In the genomic region with DNA sequence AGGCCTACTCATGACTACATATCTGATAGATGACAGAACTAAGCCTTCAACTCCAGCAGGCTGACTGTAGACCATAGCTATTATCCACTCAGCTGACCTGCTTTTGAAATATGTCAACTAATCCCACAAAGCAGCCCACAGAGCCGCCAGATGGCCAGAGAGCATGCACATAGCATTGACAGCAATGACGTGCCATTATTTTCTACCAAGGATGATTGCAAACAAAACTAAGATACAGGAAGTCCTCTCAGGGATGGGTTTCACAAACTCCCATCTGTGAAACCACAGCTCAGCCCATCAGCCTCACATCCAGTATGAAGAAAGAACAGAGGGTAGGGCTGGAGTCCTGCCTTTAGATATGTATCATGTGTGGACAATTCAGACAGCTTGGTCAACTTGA, we compare ENCODE assay signal across 15 mouse cellular contexts. TPM values are rescaled to one million over a fixed set of nuclear protein-coding genes. Genes with fewer than 3 reads are reported as not detected.
A peak's percentile ranks its signal among the peaks of the same experiment; 100 is the strongest.
DNase-seq lines count a peak whose midpoint lies in the region; ATAC-seq lines count a peak whose summit lies in the region.
"Had no signal": no experiment of that assay in that cellular context is flagged by ENCODE, and none has a peak within 500 bp of the region (broad histone marks: within the 10 kb centered on the region; RNA-seq: fewer than 3 reads in every experiment).

No protein-coding gene starts in this region.

- peak; percentile 95 for ATAC-seq in monocyte, adult 5-6 weeks (replicated peaks; ENCODE audit: insufficient number of reproducible peaks, low FRiP score, low TSS enrichment, poor library complexity, severe bottlenecking)
- ATAC-seq in liver, embryonic 11.5 days (replicated peaks; ENCODE audit: low FRiP score), result no peak
- ATAC-seq in forebrain, embryonic 14.5 days, result no peak
- ATAC-seq: activated CD4-positive, CD25-positive, alpha-beta regulatory T cell, adult 4 months; hindbrain, postnatal 0 days had no signal

- peak; percentile 6 for DNase-seq in cerebellum, adult 9-11 months
- DNase-seq in cerebellum, adult 8-10 months, result no peak
- DNase-seq in 416B (ENCODE audit: low read depth), result peak; percentile 61
- peak; percentile 9 for DNase-seq in induced T-regulatory cell, adult 2 months (ENCODE audit: low read depth)
- DNase-seq in liver, embryonic 11.5 days (ENCODE audit: low spot score), result no peak
- no peak for DNase-seq in forebrain, embryonic 14.5 days (ENCODE audit: low spot score)
- DNase-seq in gastrocnemius, adult 18-20 months (ENCODE audit: low spot score), result no peak
- DNase-seq: adrenal gland, postnatal 36 days; heart, postnatal 14 days; thymus, postnatal 36 days had no signal

- no peaks in the 10 kb centered on the region for H3K36me3 ChIP-seq in liver, embryonic 11.5 days (ENCODE audit: control insufficient read depth, insufficient read depth, low read length)
- no peaks in the 10 kb centered on the region for H3K36me3 ChIP-seq in forebrain, embryonic 14.5 days (ENCODE audit: control insufficient read depth, insufficient read depth, low read length)
- H3K36me3 ChIP-seq: liver, embryonic 15.5 days; midbrain, embryonic 10.5 days had no signal

- no peaks in the 10 kb centered on the region for H3K27me3 ChIP-seq in liver, embryonic 11.5 days (replicated peaks; ENCODE audit: control insufficient read depth, insufficient read depth, low read length)
- H3K27me3 ChIP-seq in forebrain, embryonic 14.5 days (replicated peaks; ENCODE audit: control insufficient read depth, insufficient read depth, low read length), result no peaks in the 10 kb centered on the region
- H3K27me3 ChIP-seq: liver, embryonic 15.5 days had no signal

- H3K27ac ChIP-seq in liver, embryonic 11.5 days (ENCODE audit: low read depth, low read length), result no peak overlapping the region
- no peak overlapping the region for H3K27ac ChIP-seq in forebrain, embryonic 14.5 days (ENCODE audit: low read depth, low read length)
- H3K27ac ChIP-seq: hindbrain, postnatal 0 days; liver, embryonic 15.5 days; midbrain, embryonic 10.5 days had no signal

- no peaks in the 10 kb centered on the region for H3K9me3 ChIP-seq in liver, embryonic 11.5 days (ENCODE audit: control insufficient read depth, low read length)
- H3K9me3 ChIP-seq in forebrain, embryonic 14.5 days (replicated peaks; ENCODE audit: control insufficient read depth, low read length), result no peaks in the 10 kb centered on the region
- H3K9me3 ChIP-seq: liver, embryonic 15.5 days; midbrain, embryonic 10.5 days had no signal

- no peaks in the 10 kb centered on the region for H3K4me1 ChIP-seq in liver, embryonic 11.5 days (replicated peaks; ENCODE audit: control insufficient read depth, insufficient read depth, low read length)
- H3K4me1 ChIP-seq in forebrain, embryonic 14.5 days (ENCODE audit: control insufficient read depth, insufficient read depth, low read length), result no peaks in the 10 kb centered on the region
- H3K4me1 ChIP-seq: liver, embryonic 15.5 days; midbrain, embryonic 10.5 days had no signal

- H3K4me2 ChIP-seq in liver, embryonic 11.5 days, result no peak overlapping the region
- H3K4me2 ChIP-seq in forebrain, embryonic 14.5 days (ENCODE audit: low read length), result no peak overlapping the region
- H3K4me2 ChIP-seq: liver, embryonic 15.5 days had no signal

- H3K4me3 ChIP-seq in liver, embryonic 11.5 days (ENCODE audit: low read depth, low read length), result no peak overlapping the region
- H3K4me3 ChIP-seq in forebrain, embryonic 14.5 days (ENCODE audit: low read depth, low read length), result no peak overlapping the region
- H3K4me3 ChIP-seq: liver, embryonic 15.5 days; midbrain, embryonic 10.5 days had no signal

- H3K9ac ChIP-seq in liver, embryonic 11.5 days (ENCODE audit: low read depth, low read length), result no peak overlapping the region
- H3K9ac ChIP-seq in forebrain, embryonic 14.5 days (ENCODE audit: low read length), result no peak overlapping the region
- H3K9ac ChIP-seq: liver, embryonic 15.5 days had no signal

- WGBS in liver, embryonic 11.5 days, result 60% methylated on average over 2 of the region's 2 CpGs
- WGBS in forebrain, embryonic 14.5 days, result 78% methylated on average over 2 of the region's 2 CpGs

RNA-seq across cellular contexts. Expression of gene Kcna3, which starts 39.8 kb away (rescaled TPM):
- total RNA-seq in monocyte, adult 5-6 weeks (2017), result 5.3 to 23.6 TPM (median 8.3 TPM) in 3 replicates
- polyA plus RNA-seq in liver, embryonic 11.5 days (2014; fragmentation: Nextera tagmentation; extraction: Ambion mirVana), result 3.4 and 3.6 TPM in 2 replicates
- polyA plus RNA-seq in forebrain, embryonic 14.5 days (2014; fragmentation: Nextera tagmentation; extraction: Ambion mirVana), result 10.3 and 15.6 TPM in 2 replicates
- under 1 TPM in 1 of 2 experiments, not detected in 1; 0.12 TPM for total RNA-seq in gastrocnemius, adult 18-20 months (2021)

Comparison
In these comparisons a context has a peak if more than half of its experiments do, and no peak if none do; other contexts are left out.
1. DNase-seq: peak in cerebellum, adult 9-11 months (single experiment), 416B (single experiment) and induced T-regulatory cell, adult 2 months (single experiment); none in cerebellum, adult 8-10 months (single experiment), liver, embryonic 11.5 days (single experiment), forebrain, embryonic 14.5 days (single experiment) and gastrocnemius, adult 18-20 months (single experiment).